Mouse (Mus musculus) intestine, embryonic 14.5 days (tissue): ENCODE results near the gene Speg. TPM values are rescaled to one million over a fixed set of nuclear protein-coding genes. Genes with fewer than 3 reads are reported as not detected.

Experiments used
- ATAC-seq: fragments of 200-750 bp; cut with Nextera tagmentation; replicated peaks from 2 replicates; pipeline ENCODE4 v1.8.0; 2017; ENCODE audit warnings: low read depth, moderate number of reproducible peaks, moderate TSS enrichment, moderate library complexity; ENCODE audit not compliant: low FRiP score, low TSS enrichment
- DNase-seq: peaks from one replicate; pipeline ENCODE4 v3.0.0-alpha.2; 2018; ENCODE audit warnings: low spot score
- H3K27ac ChIP-seq: fragments of 300-500 bp; sonication (generic); 2 replicates; pipeline ENCODE4 v1.5.1; 2014; ENCODE audit warnings: low read depth, mild to moderate bottlenecking, control low read depth
- H3K27me3 ChIP-seq: fragments of 300-500 bp; sonication (generic); replicated peaks from 2 replicates; pipeline ENCODE4 v1.6.1; 2014; ENCODE audit warnings: low read length, control low read depth; ENCODE audit not compliant: control insufficient read depth, insufficient read depth
- H3K36me3 ChIP-seq: fragments of 300-500 bp; sonication (generic); 2 replicates; pipeline ENCODE4 v1.6.1; 2014; ENCODE audit warnings: low read length, control low read depth; ENCODE audit not compliant: control insufficient read depth, insufficient read depth
- H3K4me1 ChIP-seq: fragments of 300-500 bp; sonication (generic); replicated peaks from 2 replicates; pipeline ENCODE4 v1.6.1; 2014; ENCODE audit warnings: low read length, control low read depth, mixed read lengths; ENCODE audit not compliant: control insufficient read depth, insufficient read depth
- H3K4me2 ChIP-seq: fragments of 300-500 bp; sonication (generic); 2 replicates; pipeline ENCODE4 v1.6.1; 2014; ENCODE audit warnings: low read length
- H3K4me3 ChIP-seq: fragments of 300-500 bp; sonication (generic); 2 replicates; pipeline ENCODE4 v1.5.1; 2014; ENCODE audit warnings: low read depth, low read length, control low read depth, mixed read lengths
- H3K9ac ChIP-seq: fragments of 300-500 bp; sonication (generic); 2 replicates; pipeline ENCODE4 v1.6.1; 2014; ENCODE audit warnings: mild to moderate bottlenecking, low read length
- H3K9me3 ChIP-seq: fragments of 300-500 bp; sonication (generic); 2 replicates; pipeline ENCODE4 v1.6.1; 2016; ENCODE audit warnings: low read length, control low read depth; ENCODE audit not compliant: control insufficient read depth
- WGBS: fragments of 180-500 bp; shearing (Covaris S2); extraction: QIAGEN DNeasy Blood & Tissue Kit; methylation state at CpG from one replicate; pipeline ENCODE4 v1.1.7; 2014; 5-methylcytosine and 5-hydroxymethylcytosine counted together
- polyA plus RNA-seq: library from polyadenylated mRNA; unstranded; fragments of >200 nt; fragmentation: Nextera tagmentation; extraction: Ambion mirVana; gene quantifications from 2 replicates; pipeline ENCODE4 v1.2.1, GENCODE M21; 2014

Speg gene
- polyA plus RNA-seq, 1 experiment from 2014 or later, result 46.7 TPM

DNA sequence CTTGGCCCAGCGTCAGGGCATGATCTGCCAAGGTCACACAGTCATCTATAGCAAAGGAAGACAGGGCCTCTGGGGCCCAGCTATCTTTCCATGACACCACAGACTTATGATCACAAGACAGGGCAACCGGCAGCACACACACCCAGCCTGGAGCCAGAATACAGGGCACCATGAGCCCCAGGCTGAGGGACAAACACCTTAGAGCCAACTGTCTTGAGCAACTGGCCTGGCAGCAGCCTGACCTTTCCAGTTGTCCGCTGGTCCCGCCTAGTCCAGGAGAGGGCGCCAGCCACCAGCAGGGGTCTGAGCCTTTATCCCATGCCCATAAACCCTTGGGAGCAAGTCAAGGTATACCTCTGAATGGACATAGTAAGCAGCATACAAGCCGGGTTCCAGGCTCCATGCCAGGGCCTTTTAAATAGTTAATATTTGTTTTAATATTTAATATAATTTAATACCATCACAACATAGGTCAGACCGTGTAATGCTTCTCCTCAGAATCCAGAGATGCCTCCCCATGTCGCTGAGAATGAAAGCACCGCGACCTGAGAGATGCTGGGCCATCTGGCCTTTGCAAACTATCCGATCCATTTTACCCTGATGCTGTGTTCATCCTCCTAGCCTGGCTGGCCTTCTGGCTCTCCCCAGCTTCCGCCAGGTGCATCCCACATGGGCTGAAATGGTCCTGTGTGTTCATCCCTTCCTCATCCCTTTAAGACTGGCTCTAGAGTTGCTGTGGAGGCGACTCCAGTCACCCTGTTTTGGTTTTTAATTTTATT lies 3.6 kb upstream of the Speg start:
- Histone ChIP-seq H3K4me1 (peaks cover 12% of the 10 kb centered on the region), H3K36me3 (no peaks in the 10 kb centered on the region), H3K4me3 (no peak overlapping the region), H3K27me3 (peaks cover 5% of the 10 kb centered on the region; the same call in 1 of the 2 replicates), H3K9ac (no peak overlapping the region), H3K27ac (no peak overlapping the region), H3K4me2 (no peak overlapping the region), H3K9me3 (no peaks in the 10 kb centered on the region)
- 54% methylated on average over 13 of the region's 13 CpGs for WGBS
- no peak for ATAC-seq
- no peak for DNase-seq

DNA sequence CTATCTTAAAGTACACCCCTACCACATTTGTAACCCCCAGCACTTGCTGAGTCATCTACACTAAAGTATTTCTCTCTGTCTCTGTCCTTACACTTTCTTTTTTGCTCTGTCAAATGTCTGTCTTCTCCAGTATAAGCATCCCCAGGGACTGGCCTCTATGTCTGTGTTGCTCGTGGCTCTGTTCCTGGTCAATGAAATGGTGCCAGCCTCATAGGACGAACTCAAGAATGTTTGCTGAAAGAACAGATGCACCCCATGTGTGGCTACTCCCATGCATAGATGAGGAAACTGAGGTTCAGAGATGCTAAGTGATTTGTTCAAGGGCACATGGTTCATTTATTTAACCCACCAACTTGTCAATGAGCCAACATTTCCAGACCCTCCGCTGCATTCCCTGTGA lies 2.6 kb upstream of the Speg start:
- WGBS, result 80% methylated on average over 3 of the region's 3 CpGs
- Histone ChIP-seq H3K4me3 (no peak overlapping the region), H3K27me3 (peaks cover 5% of the 10 kb centered on the region; the same call in 1 of the 2 replicates), H3K4me2 (no peak overlapping the region), H3K9ac (no peak overlapping the region), H3K4me1 (peaks cover 12% of the 10 kb centered on the region), H3K27ac (no peak overlapping the region), H3K9me3 (no peaks in the 10 kb centered on the region), H3K36me3 (no peaks in the 10 kb centered on the region)
- DNase-seq (no peak), ATAC-seq (no peak)

GRCm38 (mm10) chr1:75373276-75373675 lies 1.8 kb upstream of the Speg start:
- no peak overlapping the region for H3K27ac ChIP-seq
- H3K36me3 ChIP-seq, result no peaks in the 10 kb centered on the region
- H3K4me2 ChIP-seq, result no peak overlapping the region
- no peaks in the 10 kb centered on the region for H3K9me3 ChIP-seq
- no peak overlapping the region for H3K4me3 ChIP-seq
- DNase-seq, result no peak
- no peak overlapping the region for H3K9ac ChIP-seq
- ATAC-seq, result no peak
- 78% methylated on average over 3 of the region's 3 CpGs for WGBS
- H3K4me1 ChIP-seq, result peaks cover 12% of the 10 kb centered on the region
- H3K27me3 ChIP-seq, result peaks cover 5% of the 10 kb centered on the region; the same call in 1 of the 2 replicates

DNA sequence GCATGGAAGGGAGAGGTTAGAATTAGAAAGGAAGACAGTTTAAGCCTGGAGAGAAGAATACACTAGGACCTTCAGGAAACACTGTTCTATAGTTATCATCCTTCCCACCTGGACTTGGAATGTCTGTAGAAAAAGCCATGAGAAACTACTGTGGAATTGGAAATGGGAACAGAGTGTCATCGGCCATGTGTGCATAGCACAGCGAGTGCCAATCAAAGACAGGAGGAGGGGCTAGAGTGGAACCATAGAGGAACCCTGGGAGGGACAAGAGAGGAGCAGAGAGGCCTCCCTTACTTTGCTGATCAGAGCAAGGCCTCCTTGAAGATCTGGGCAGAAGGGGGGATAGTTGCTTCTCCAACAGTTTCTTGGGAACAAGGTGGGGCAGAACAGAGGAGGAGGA lies 4.1 kb downstream of the Speg start:
- H3K9me3 ChIP-seq, result no peaks in the 10 kb centered on the region
- H3K27me3 ChIP-seq, result peaks cover 5% of the 10 kb centered on the region; the same call in 1 of the 2 replicates
- no peak overlapping the region for H3K9ac ChIP-seq
- 63% methylated on average over 2 of the region's 2 CpGs for WGBS
- H3K4me3 ChIP-seq, result no peak overlapping the region
- no peak overlapping the region for H3K4me2 ChIP-seq
- no peak overlapping the region for H3K27ac ChIP-seq
- DNase-seq (no peak), ATAC-seq (no peak)
- H3K4me1 ChIP-seq, result peaks cover 19% of the 10 kb centered on the region
- no peaks in the 10 kb centered on the region for H3K36me3 ChIP-seq

- no peak overlapping the region for H3K4me3 ChIP-seq
- WGBS, result 72% methylated on average over 8 of the region's 8 CpGs
- H3K27me3 ChIP-seq, result peaks cover 5% of the 10 kb centered on the region; the same call in 1 of the 2 replicates
- H3K27ac ChIP-seq, result no peak overlapping the region
- H3K4me2 ChIP-seq, result no peak overlapping the region
- ATAC-seq (no peak), DNase-seq (no peak)
- peaks cover 19% of the 10 kb centered on the region for H3K4me1 ChIP-seq
- no peak overlapping the region for H3K9ac ChIP-seq
- no peaks in the 10 kb centered on the region for H3K36me3 ChIP-seq
- H3K9me3 ChIP-seq, result no peaks in the 10 kb centered on the region
These were observed 4.8 kb downstream of the Speg start for GRCm38 (mm10) chr1:75379931-75380330.

GRCm38 (mm10) chr1:75380951-75381350 lies 5.9 kb downstream of the Speg start:
- WGBS, result 45% methylated on average over 2 of the region's 2 CpGs
- no peak overlapping the region for H3K4me2 ChIP-seq
- H3K9me3 ChIP-seq, result no peaks in the 10 kb centered on the region
- no peak overlapping the region for H3K4me3 ChIP-seq
- H3K27ac ChIP-seq, result no peak overlapping the region
- DNase-seq, result no peak
- no peaks in the 10 kb centered on the region for H3K36me3 ChIP-seq
- no peak overlapping the region for H3K9ac ChIP-seq
- ATAC-seq, result no peak
- peaks cover 2% of the 10 kb centered on the region for H3K27me3 ChIP-seq
- H3K4me1 ChIP-seq, result peaks cover 21% of the 10 kb centered on the region; the same call in 1 of the 2 replicates

DNA sequence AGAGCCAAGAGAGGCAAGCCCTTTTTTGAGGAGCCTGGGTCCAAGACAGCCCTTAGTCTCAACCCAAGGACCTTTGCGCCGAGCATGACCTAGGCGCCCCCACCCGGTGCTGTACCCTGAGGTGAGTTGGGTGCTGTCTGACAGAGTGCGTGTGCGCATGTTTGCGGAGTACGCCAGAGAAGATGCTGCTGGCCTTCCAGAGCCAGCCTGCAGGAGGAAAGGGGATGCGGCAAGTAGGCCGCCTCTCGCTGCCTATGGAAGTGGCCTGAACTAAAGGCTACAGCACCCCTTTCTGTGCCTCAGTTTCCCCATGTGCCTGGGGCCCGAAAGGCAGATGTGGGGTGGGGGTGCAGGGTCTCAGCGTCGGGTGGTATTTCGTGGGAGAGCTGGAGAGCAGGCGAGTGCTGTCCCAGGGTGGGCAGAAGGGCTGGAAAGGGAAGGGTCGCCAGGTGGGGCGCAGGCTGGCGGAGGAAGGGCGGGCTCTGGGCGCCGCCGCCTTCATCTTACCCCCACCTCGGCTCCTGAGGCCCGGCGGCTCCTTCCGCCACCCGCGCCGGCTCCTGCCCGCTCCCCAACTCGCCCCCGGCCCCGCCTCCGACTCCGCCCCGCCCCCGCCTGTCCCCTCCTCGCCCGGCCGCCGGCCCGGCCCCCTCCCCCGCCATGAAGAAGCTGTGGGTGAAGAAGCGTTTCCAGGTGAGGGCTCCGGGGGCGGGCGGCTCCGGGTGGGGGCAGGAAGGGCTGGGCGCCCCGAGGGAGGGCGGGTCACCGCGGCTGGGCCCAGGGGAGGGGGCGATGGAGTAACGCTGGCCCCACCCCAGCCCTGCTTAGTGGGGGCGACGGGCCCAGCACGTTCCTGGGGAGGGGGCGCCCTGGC lies 6.6 kb downstream of the Speg start:
- peak overlapping the region; percentile 86 for H3K4me2 ChIP-seq
- no peak for DNase-seq
- peak overlapping the region; percentile 56 for H3K9ac ChIP-seq
- peak; percentile 47 for ATAC-seq
- H3K9me3 ChIP-seq, result no peaks in the 10 kb centered on the region
- no peaks in the 10 kb centered on the region for H3K36me3 ChIP-seq
- H3K27ac ChIP-seq, result peak overlapping the region; percentile 63
- H3K27me3 ChIP-seq, result peaks cover 6% of the 10 kb centered on the region; the same call in 1 of the 2 replicates
- H3K4me3 ChIP-seq, result peak overlapping the region; percentile 63
- H3K4me1 ChIP-seq, result peaks cover 22% of the 10 kb centered on the region; the same call in 1 of the 2 replicates
- WGBS, result 4% methylated on average over 35 of the region's 60 CpGs

DNA sequence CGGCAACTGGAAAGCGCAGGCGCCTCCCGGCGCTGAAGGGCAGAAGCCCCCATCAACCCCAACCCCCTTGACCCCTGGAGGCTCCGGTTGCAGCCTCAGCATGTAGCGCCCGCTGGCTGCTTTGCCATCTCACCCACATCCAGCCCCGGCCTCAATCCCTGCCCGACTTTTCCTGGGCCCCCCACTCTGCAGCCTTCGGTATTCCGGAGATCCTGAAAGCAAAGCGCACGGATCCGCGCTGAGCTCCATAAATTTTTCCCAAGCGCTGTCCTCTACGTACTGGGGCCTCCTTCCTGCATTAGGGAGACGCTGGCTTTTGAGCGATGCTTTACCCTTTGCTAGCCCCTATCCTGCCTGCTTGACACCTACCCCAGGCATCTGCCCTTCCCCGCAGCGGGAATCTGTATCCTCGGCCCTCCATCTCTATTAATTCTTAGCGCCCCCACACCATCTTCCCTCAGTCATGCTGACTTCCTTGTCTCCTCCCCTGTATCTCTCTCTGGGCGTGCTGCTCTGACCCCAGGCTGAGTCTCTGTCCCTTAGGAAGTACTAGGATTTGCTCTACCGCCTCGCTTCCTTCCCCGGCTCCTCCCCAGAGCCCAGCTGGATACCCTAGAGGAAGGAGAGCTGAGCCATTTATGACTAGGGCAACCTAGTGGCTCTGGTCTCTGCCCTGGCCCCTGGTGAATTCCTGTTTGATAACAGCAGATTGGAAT lies 7.4 kb downstream of the Speg start:
- Histone ChIP-seq H3K27me3 (peaks cover 14% of the 10 kb centered on the region), H3K9ac (peak overlapping the region; percentile 56), H3K4me1 (peaks cover 25% of the 10 kb centered on the region; the same call in 1 of the 2 replicates), H3K4me2 (peak overlapping the region; percentile 86), H3K4me3 (peak overlapping the region; percentile 63), H3K36me3 (no peaks in the 10 kb centered on the region), H3K27ac (peak overlapping the region; percentile 63), H3K9me3 (no peaks in the 10 kb centered on the region)
- DNase-seq, result peak; percentile 72
- WGBS, result 1% methylated on average over 28 of the region's 28 CpGs
- ATAC-seq, result peak; percentile 22
